Mouse (Mus musculus) adrenal gland, postnatal 4 days (tissue): ENCODE results near the gene Fkbp1a. TPM values are rescaled to one million over a fixed set of nuclear protein-coding genes. Genes with fewer than 3 reads are reported as not detected.

Experiments
- DNase-seq, 2 experiments: peaks; one replicate each; pipeline ENCODE4 v3.0.0; 2021 to 2022; ENCODE audit warnings: low spot score in 2 of 2, mixed read lengths in 2 of 2
- total RNA-seq, 2 experiments: library from RNA; stranded (reverse); gene quantifications; 2 replicates each; pipeline ENCODE4 v1.2.3; 2021

Gene Fkbp1a
- total RNA-seq, 2 experiments from 2014 or later = 265 to 282 TPM

GRCm38 (mm10) chr2:151605437-151605987, 63.2 kb downstream of the Fkbp1a start:
- no peak for DNase-seq

GRCm38 (mm10) chr2:151608435-151608834, 66.2 kb downstream of the Fkbp1a start:
- no peak for DNase-seq

GRCm38 (mm10) chr2:151609974-151610373, 67.7 kb downstream of the Fkbp1a start:
- DNase-seq = no peak

Other genes with a start within 250 kb of the Fkbp1a start
- gene 4921509C19Rik, start 66.3 kb upstream of the Fkbp1a start, total RNA-seq = not detected
- gene Nsfl1c, start 48.3 kb upstream of the Fkbp1a start, total RNA-seq = 100 to 1,000 TPM; 147 to 154 TPM
- gene Sdcbp2, start 30.1 kb downstream of the Fkbp1a start, total RNA-seq = 1 to 10 TPM; 1.9 to 2.5 TPM
- 1 to 10 TPM; 9.1 to 9.6 TPM for gene Snph, start 90.1 kb downstream of the Fkbp1a start, total RNA-seq
- not detected for gene Rad21l, start 126.0 kb downstream of the Fkbp1a start, total RNA-seq
- gene Tmem74b, start 159.5 kb downstream of the Fkbp1a start, total RNA-seq = 1 to 10 TPM; 1.6 TPM
- 10 to 100 TPM; 51.8 to 51.9 TPM for gene Psmf1, start 201.7 kb downstream of the Fkbp1a start, total RNA-seq